Mouse (Mus musculus) ES-E14 (cell line): ENCODE measurements around the gene Fam83e. TPM values are rescaled to one million over a fixed set of nuclear protein-coding genes. Genes with fewer than 3 reads are reported as not detected.

Source experiments
- DNase-seq: peaks from one replicate; pipeline ENCODE4 v3.0.0-alpha.2; 2013; ENCODE audit warnings: low read depth, low spot score
- H3K27ac ChIP-seq: 2 replicates; pipeline ENCODE4 v1.5.1; 2012; ENCODE audit warnings: low read depth, mild to moderate bottlenecking, low read length, moderate library complexity, mixed read lengths; ENCODE audit not compliant: poor library complexity, insufficient read depth, severe bottlenecking
- H3K36me3 ChIP-seq: 2 replicates; pipeline ENCODE4 v1.6.1; 2012; ENCODE audit warnings: mild to moderate bottlenecking, low read length, moderate library complexity, mixed read lengths; ENCODE audit not compliant: control insufficient read depth, poor library complexity, insufficient read depth, severe bottlenecking
- H3K4me1 ChIP-seq, 2 experiments: fragments of 150-350 bp in 1 of 2; sonication (generic) in 1 of 2; 2 replicates each; pipeline ENCODE4 v1.6.1; 2012; ENCODE audit warnings: low read length in 2 of 2, mild to moderate bottlenecking in 1 of 2, mixed read lengths in 1 of 2; ENCODE audit not compliant: control insufficient read depth in 2 of 2, insufficient read depth in 2 of 2, poor library complexity in 1 of 2
- H3K4me3 ChIP-seq, 2 experiments: fragments of 150-350 bp in 1 of 2; sonication (generic) in 1 of 2; 2 replicates each; pipeline ENCODE4 v1.5.1; 2012; ENCODE audit warnings: low read length in 2 of 2, low read depth in 1 of 2, mild to moderate bottlenecking in 1 of 2, mixed read lengths in 1 of 2; ENCODE audit not compliant: insufficient read depth in 1 of 2, poor library complexity in 1 of 2, severe bottlenecking in 1 of 2
- H3K9ac ChIP-seq: 2 replicates; pipeline ENCODE4 v1.6.1; 2012; ENCODE audit warnings: low read depth, mild to moderate bottlenecking, low read length, mixed read lengths; ENCODE audit not compliant: poor library complexity, insufficient read depth, severe bottlenecking
- H3K9me3 ChIP-seq: fragments of 150-350 bp; sonication (generic); 2 replicates; pipeline ENCODE4 v1.6.1; 2012; ENCODE audit warnings: low read depth, mild to moderate bottlenecking, low read length; ENCODE audit not compliant: control insufficient read depth, insufficient read depth
- CHD2 ChIP-seq: IDR thresholded peaks from 2 replicates; pipeline ENCODE4 v1.6.1; 2014; ENCODE audit warnings: mild to moderate bottlenecking, low read depth, low read length, inconsistent platforms
- HCFC1 ChIP-seq: IDR thresholded peaks from 2 replicates; pipeline ENCODE4 v1.6.1; 2012; ENCODE audit warnings: low read length, inconsistent platforms, borderline replicate concordance; ENCODE audit not compliant: insufficient read depth
- MAFK ChIP-seq: IDR thresholded peaks from 2 replicates; pipeline ENCODE4 v1.6.1; 2014; ENCODE audit warnings: mild to moderate bottlenecking, low read depth, low read length, inconsistent platforms; ENCODE audit not compliant: insufficient read depth
- ZC3H11A ChIP-seq: IDR thresholded peaks from 2 replicates; pipeline ENCODE4 v1.6.1; 2012; ENCODE audit warnings: low read depth, mild to moderate bottlenecking, inconsistent platforms, low read length, borderline replicate concordance
- ZNF384 ChIP-seq: IDR thresholded peaks from 2 replicates; pipeline ENCODE4 v1.6.1; 2012; ENCODE audit warnings: low read depth, low read length, inconsistent platforms
- in situ Hi-C, 2 experiments: fragments of 600-800 bp; cut with MboI; formaldehyde crosslinking; loops; one replicate each; pipeline ENCODE4 v1.15.1; 2025; ENCODE audit warnings: low sequenced_read_pairs in 2 of 2, inconsistent platforms in 1 of 2; ENCODE audit not compliant: unreplicated experiment in 2 of 2
- total RNA-seq: library from RNA; depleted of rRNA; stranded (reverse); fragments of 300-350 nt; gene quantifications from 2 replicates; pipeline ENCODE4 v1.2.3, GENCODE M21; 2012

Fam83e gene
- total RNA-seq, 1 experiment, result 6.1 TPM

GRCm38 (mm10) chr7:45749401-45749800 lies 28.4 kb downstream of the Fam83e start:
- in situ Hi-C loops, result loop anchor here (10.0 to 25.0 kb wide), 2 partner anchors 175 to 188 kb away; partner anchors contain the start of genes Ccdc114 (in 1 of the 2) and Emp3 (in 1 of the 2)
- peak overlapping the region; percentile 17 for H3K9ac ChIP-seq
- no peaks in the 10 kb centered on the region for H3K9me3 ChIP-seq
- no peak for DNase-seq
- no peaks in the 10 kb centered on the region for H3K36me3 ChIP-seq
- H3K27ac ChIP-seq, result peak overlapping the region; percentile 4; the same call in 1 of the 2 replicates
- H3K4me3 ChIP-seq, result peak overlapping the region in 1 of 2 experiments; percentile 53; a peak in 2 of 4 replicates
- H3K4me1 ChIP-seq, result peaks cover 2 to 16% of the 10 kb centered on the region in 2 experiments; a peak in 2 of 4 replicates
- TF ChIP-seq CHD2, result no peak
- no peak for TF ChIP-seq MAFK
- TF ChIP-seq ZNF384, result no peak
- TF ChIP-seq HCFC1, result no peak
- TF ChIP-seq ZC3H11A, result no peak

GRCm38 (mm10) chr7:45750162-45750561 lies 29.1 kb downstream of the Fam83e start:
- TF ChIP-seq MAFK (no peak), HCFC1 (no peak), ZNF384 (no peak), ZC3H11A (no peak), CHD2 (no peak)

GRCm38 (mm10) chr7:45755703-45756102 lies 34.7 kb downstream of the Fam83e start:
- no peak overlapping the region for H3K9ac ChIP-seq
- no peaks in the 10 kb centered on the region for H3K36me3 ChIP-seq
- in situ Hi-C loops, result no loop called here
- no peak overlapping the region for H3K4me3 ChIP-seq
- H3K27ac ChIP-seq, result no peak overlapping the region
- no peak for TF ChIP-seq MAFK
- TF ChIP-seq CHD2, result no peak
- TF ChIP-seq HCFC1, result no peak
- no peak for TF ChIP-seq ZC3H11A
- DNase-seq, result no peak
- H3K4me1 ChIP-seq, result no peaks in the 10 kb centered on the region
- no peaks in the 10 kb centered on the region for H3K9me3 ChIP-seq

More at GRCm38 (mm10) chr7:45750162-45750561, 29.1 kb downstream of the Fam83e start:
- Histone ChIP-seq H3K9me3 (no peaks in the 10 kb centered on the region), H3K4me1 (peaks cover 2 to 16% of the 10 kb centered on the region in 2 experiments; a peak in 2 of 4 replicates), H3K36me3 (no peaks in the 10 kb centered on the region), H3K27ac (no peak overlapping the region), H3K4me3 (no peak overlapping the region), H3K9ac (no peak overlapping the region)
- in situ Hi-C loops, result no loop called here
- DNase-seq, result no peak

- no peaks in the 10 kb centered on the region for H3K36me3 ChIP-seq
- no peak overlapping the region for H3K9ac ChIP-seq
- H3K27ac ChIP-seq, result no peak overlapping the region
- in situ Hi-C loops, result no loop called here
- no peaks in the 10 kb centered on the region for H3K9me3 ChIP-seq
- no peak for DNase-seq
- H3K4me1 ChIP-seq, result no peaks in the 10 kb centered on the region
- H3K4me3 ChIP-seq, result peak overlapping the region; percentile 36 to 51; a peak in 3 of 4 replicates
- TF ChIP-seq MAFK, result no peak
- no peak for TF ChIP-seq CHD2
- TF ChIP-seq HCFC1, result no peak
- no peak for TF ChIP-seq ZC3H11A
- no peak for TF ChIP-seq ZNF384
Measured at GRCm38 (mm10) chr7:45759400-45759799, 38.4 kb downstream of the Fam83e start.

- in situ Hi-C loops, result no loop called here
- Histone ChIP-seq H3K4me1 (no peaks in the 10 kb centered on the region), H3K9ac (no peak overlapping the region), H3K36me3 (no peaks in the 10 kb centered on the region), H3K4me3 (no peak overlapping the region), H3K9me3 (no peaks in the 10 kb centered on the region), H3K27ac (no peak overlapping the region)
- TF ChIP-seq ZC3H11A (no peak), ZNF384 (no peak), CHD2 (no peak), HCFC1 (no peak), MAFK (no peak)
- no peak for DNase-seq
Measured at GRCm38 (mm10) chr7:45760151-45760550, 39.1 kb downstream of the Fam83e start.
